Mouse (Mus musculus) embryo, embryonic 9.5 days (tissue): ENCODE measurements around the gene Bcl10.
"Not testable (repeated sequence)": the region's sequence is repeated elsewhere in the genome, so short reads cannot be mapped to it uniquely, and the experiment has no call there.

Source experiments
- DNase-seq: peaks from one replicate; pipeline ENCODE4 v3.0.0-alpha.2; 2017; ENCODE audit errors: extremely low spot score

Bcl10 gene

GRCm38 (mm10) chr3:145913942-145914341, 8.7 kb upstream of the Bcl10 start:
- not testable (repeated sequence) for DNase-seq

- no peak for DNase-seq
These were observed 6.2 kb upstream of the Bcl10 start for GRCm38 (mm10) chr3:145916374-145916773.

- DNase-seq: no peak
These were observed 5.8 kb upstream of the Bcl10 start for GRCm38 (mm10) chr3:145916826-145917225.

- no peak for DNase-seq
These were observed 367 bp downstream of the Bcl10 start for GRCm38 (mm10) chr3:145922971-145923370.

GRCm38 (mm10) chr3:145923874-145924577, 1.4 kb downstream of the Bcl10 start:
- peak; percentile 99 for DNase-seq

DNA sequence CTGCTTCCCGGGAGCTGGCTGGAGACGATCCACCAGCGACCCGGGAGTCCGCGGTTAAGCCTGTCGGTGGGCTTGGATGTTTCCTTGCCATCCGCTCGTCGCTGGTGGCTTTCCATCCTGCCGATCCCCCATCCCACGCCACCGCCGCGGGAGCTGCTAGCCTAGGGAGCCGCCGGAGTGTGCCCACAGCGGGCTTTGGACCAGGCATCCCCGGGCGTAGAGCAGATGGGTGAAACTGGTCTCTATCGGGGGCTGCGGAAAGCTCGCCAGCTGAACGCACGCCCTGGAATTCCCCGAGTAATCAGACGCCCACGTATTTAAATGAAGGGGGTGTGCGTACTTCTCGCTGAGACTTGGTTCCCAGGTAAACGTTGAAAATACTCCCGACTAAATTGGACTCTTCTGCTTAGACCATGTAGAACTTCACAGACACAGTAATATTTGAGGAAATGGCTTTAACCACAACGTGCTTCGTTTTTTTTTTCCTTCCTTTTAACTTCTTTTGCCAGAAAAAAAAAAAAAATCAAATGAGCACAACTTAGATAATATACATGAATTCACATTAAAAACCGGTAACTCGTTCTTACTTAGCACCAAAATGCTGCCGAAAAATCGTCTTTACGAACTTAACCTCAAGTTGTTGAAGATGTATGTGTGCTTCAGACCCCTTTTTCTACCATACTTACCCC, 2.2 kb downstream of the Bcl10 start:
- DNase-seq: peak; percentile 50

DNA sequence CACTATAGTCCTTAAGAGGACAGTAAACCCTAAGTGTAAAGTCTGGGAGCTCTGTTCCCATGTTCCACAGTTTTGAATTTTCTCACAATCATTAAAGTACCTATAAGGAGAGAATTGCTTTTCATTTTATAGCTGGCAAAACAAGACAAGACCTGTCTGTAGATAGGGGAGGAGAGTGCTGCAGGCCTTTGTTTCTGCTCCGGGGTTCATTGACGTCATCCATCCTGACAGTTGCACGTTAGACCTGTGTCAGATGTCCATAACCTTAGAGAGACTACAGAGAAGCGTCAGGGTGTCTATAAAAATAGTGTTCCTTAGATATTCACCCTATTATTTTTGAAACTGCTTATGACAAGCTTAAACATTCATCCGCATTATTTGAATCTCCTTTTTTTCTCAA, 2.9 kb downstream of the Bcl10 start:
- no peak for DNase-seq

- DNase-seq: no peak
These were observed 7.2 kb downstream of the Bcl10 start for GRCm38 (mm10) chr3:145929525-145930400.

DNA sequence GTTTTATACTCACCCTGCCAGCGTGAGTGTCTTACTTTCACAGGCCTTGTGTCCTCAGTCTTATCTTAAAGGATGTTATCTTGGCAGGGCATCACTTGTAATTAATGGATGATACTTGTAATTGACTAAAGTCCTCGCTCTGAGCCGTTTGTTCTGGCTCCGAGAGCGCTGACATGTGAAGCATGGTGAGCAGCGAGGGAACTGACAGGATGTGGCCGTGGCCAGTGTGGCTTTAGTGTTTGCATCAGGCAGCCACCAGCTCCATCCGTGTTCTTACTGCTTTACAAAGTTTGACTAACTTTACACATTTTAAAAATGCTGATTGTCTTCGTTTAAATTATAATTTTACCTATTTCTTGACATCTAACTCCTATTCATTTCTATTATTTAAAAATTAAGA, 11.2 kb downstream of the Bcl10 start:
- no peak for DNase-seq

- peak; percentile 95 for DNase-seq
These were observed 15.2 kb downstream of the Bcl10 start, which contains the start of gene 2410004B18Rik for GRCm38 (mm10) chr3:145937505-145938404. Gene 2410004B18Rik, plus strand, starts transcription at chr3:145938014.

GRCm38 (mm10) chr3:145938405-145939349, 16.1 kb downstream of the Bcl10 start:
- no peak for DNase-seq

DNA sequence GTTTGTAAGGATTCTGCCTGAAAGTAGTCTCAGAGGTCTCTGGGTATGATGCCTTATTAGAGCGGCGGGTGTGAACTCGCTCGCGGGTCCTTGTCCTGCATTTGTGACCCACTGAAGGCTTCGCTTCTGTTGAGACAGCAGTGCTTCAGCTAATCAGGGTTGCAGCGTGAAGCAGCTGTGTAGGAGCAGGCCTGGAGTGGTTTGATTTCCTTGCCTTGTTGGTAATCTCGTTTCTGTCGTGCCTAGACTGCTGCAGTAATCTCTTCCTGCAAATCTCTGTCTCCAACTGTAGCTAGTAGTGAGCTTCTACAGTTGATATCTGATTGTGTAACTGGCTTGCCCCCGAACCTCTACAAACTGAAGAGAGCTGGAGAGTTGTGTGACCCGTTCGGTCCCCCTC, 16.8 kb downstream of the Bcl10 start:
- no peak for DNase-seq

DNA sequence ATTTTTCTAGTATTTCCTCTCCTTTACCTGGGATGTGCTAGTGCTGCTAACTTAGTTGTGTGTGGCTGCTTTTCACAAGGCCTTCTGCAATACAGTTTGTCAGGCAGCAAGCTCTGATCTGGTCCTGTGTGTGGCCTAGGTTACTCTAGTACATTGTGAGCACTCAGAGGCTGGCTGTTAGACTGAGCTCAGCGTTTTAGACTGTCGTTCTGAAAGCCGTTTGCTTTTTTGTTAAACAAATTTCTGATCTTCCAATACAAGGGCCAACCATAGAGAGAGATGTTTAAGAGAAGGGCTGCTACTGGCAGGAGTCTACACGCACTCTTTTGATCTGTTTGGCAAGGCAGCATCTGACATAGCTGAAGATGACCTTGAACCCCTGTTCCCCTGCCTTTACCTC, 17.4 kb downstream of the Bcl10 start:
- no peak for DNase-seq

- peak; percentile 71 for DNase-seq
These were observed 19.4 kb downstream of the Bcl10 start for GRCm38 (mm10) chr3:145941971-145942370.

- no peak for DNase-seq
These were observed 21.7 kb downstream of the Bcl10 start for GRCm38 (mm10) chr3:145944348-145944747.

DNA sequence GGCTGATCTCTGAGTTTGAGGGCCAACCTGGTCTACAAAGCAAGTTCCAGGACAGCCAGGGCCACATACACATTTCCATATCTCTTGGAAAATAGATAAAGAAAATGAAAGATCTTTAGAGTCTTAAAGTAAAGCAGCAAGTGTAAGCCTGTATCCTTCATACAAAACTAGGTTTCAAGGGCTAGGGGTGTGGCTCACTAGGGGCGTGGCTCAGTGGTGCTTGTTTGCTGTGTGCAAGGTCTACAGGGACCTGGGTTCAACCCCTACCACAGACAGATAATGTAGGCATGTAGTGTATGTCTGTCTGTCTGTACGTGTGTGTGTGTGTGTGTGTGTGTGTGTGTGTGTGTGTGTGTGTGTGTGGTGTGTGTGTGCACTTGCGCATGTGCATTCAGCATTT, 23.3 kb downstream of the Bcl10 start:
- no peak for DNase-seq

GRCm38 (mm10) chr3:145946654-145947053, 24.1 kb downstream of the Bcl10 start:
- DNase-seq: no peak

GRCm38 (mm10) chr3:145947539-145948204, 25.1 kb downstream of the Bcl10 start:
- DNase-seq: no peak

GRCm38 (mm10) chr3:145950034-145950814, 27.6 kb downstream of the Bcl10 start:
- DNase-seq: peak; percentile 63
